In genomic region chr1:36933965-36934585, GRCm38 (mm10) we compare ENCODE assay signal across 15 mouse cellular contexts. TPM values are rescaled to one million over a fixed set of nuclear protein-coding genes. Genes with fewer than 3 reads are reported as not detected.
A peak's percentile ranks its signal among the peaks of the same experiment; 100 is the strongest.
DNase-seq lines count a peak whose midpoint lies in the region; ATAC-seq and TF ChIP-seq lines count a peak whose summit lies in the region.
"Had no signal": no experiment of that assay in that cellular context is flagged by ENCODE, and none has a peak within 500 bp of the region (broad histone marks: within the 10 kb centered on the region; RNA-seq: fewer than 3 reads in every experiment).

No protein-coding gene starts in this region.

- H3K4me2 ChIP-seq in heart, embryonic 11.5 days, result peak overlapping the region; percentile 80
- H3K4me2 ChIP-seq in stomach, embryonic 14.5 days (replicated peaks; ENCODE audit: low read depth, low read length), result no peak overlapping the region
- no peak overlapping the region for H3K4me2 ChIP-seq in stomach, postnatal 0 days (replicated peaks; ENCODE audit: low read depth)
- peak overlapping the region; percentile 82 for H3K4me2 ChIP-seq in liver, embryonic 13.5 days
- H3K4me2 ChIP-seq: hindbrain, embryonic 15.5 days; midbrain, embryonic 12.5 days had no signal

- H3K36me3 ChIP-seq in heart, embryonic 11.5 days (ENCODE audit: control insufficient read depth, insufficient read depth, low read length), result no peaks in the 10 kb centered on the region
- H3K36me3 ChIP-seq in stomach, embryonic 14.5 days (ENCODE audit: control insufficient read depth, insufficient read depth, low read length), result no peaks in the 10 kb centered on the region; the same call in 1 of the 2 replicates
- H3K36me3 ChIP-seq in stomach, postnatal 0 days (ENCODE audit: control insufficient read depth, insufficient read depth, low read length), result no peaks in the 10 kb centered on the region
- 0 out of 2 replicates have a peak, but pooled peaks cover 4% of the 10 kb centered on the region for H3K36me3 ChIP-seq in liver, embryonic 13.5 days
- H3K36me3 ChIP-seq in embryonic facial prominence, embryonic 10.5 days (replicated peaks), result no peaks in the 10 kb centered on the region
- H3K36me3 ChIP-seq: hindbrain, embryonic 15.5 days; midbrain, embryonic 12.5 days had no signal

- peaks cover 29% of the 10 kb centered on the region for H3K4me1 ChIP-seq in heart, embryonic 11.5 days (ENCODE audit: control insufficient read depth, insufficient read depth, low read length)
- peaks cover 19% of the 10 kb centered on the region for H3K4me1 ChIP-seq in stomach, embryonic 14.5 days (ENCODE audit: control insufficient read depth, insufficient read depth, low read length)
- H3K4me1 ChIP-seq in stomach, postnatal 0 days (replicated peaks; ENCODE audit: control insufficient read depth, insufficient read depth), result no peaks in the 10 kb centered on the region
- H3K4me1 ChIP-seq in liver, embryonic 13.5 days (replicated peaks), result peaks cover 84% of the 10 kb centered on the region
- peaks cover 31% of the 10 kb centered on the region for H3K4me1 ChIP-seq in embryonic facial prominence, embryonic 10.5 days

- no peak for TF ChIP-seq CTCF in stomach, postnatal 0 days (IDR thresholded peaks at IDR 0.05; ENCODE audit: low read depth)

- H3K4me3 ChIP-seq in heart, embryonic 11.5 days (ENCODE audit: low read depth, low read length), result no peak overlapping the region
- H3K4me3 ChIP-seq in stomach, embryonic 14.5 days (ENCODE audit: low read depth, low read length), result no peak overlapping the region
- H3K4me3 ChIP-seq in stomach, postnatal 0 days (ENCODE audit: low read depth, low read length), result no peak overlapping the region
- peak overlapping the region; percentile 100 for H3K4me3 ChIP-seq in liver, embryonic 13.5 days (replicated peaks)
- no peak overlapping the region for H3K4me3 ChIP-seq in embryonic facial prominence, embryonic 10.5 days
- H3K4me3 ChIP-seq: hindbrain, embryonic 15.5 days; midbrain, embryonic 12.5 days; myocyte had no signal

- no peaks in the 10 kb centered on the region for H3K27me3 ChIP-seq in heart, embryonic 11.5 days (ENCODE audit: control insufficient read depth, insufficient read depth, low read length)
- no peaks in the 10 kb centered on the region for H3K27me3 ChIP-seq in stomach, embryonic 14.5 days (ENCODE audit: control insufficient read depth, insufficient read depth, low read length)
- no peaks in the 10 kb centered on the region for H3K27me3 ChIP-seq in stomach, postnatal 0 days (ENCODE audit: control insufficient read depth, insufficient read depth, low read length)
- no peaks in the 10 kb centered on the region for H3K27me3 ChIP-seq in liver, embryonic 13.5 days
- no peaks in the 10 kb centered on the region for H3K27me3 ChIP-seq in embryonic facial prominence, embryonic 10.5 days (replicated peaks; ENCODE audit: low read depth, poor library complexity, severe bottlenecking)
- H3K27me3 ChIP-seq: hindbrain, embryonic 15.5 days; midbrain, embryonic 12.5 days had no signal

- ATAC-seq in heart, embryonic 11.5 days (replicated peaks; ENCODE audit: insufficient number of reproducible peaks, low FRiP score, low TSS enrichment), result peak; percentile 89
- ATAC-seq in stomach, embryonic 14.5 days (ENCODE audit: insufficient number of reproducible peaks, insufficient read depth, low FRiP score, low read depth), result 0 out of 2 replicates have a peak, but pooled peaks have one; percentile 29
- no peak for ATAC-seq in stomach, postnatal 0 days (ENCODE audit: low FRiP score, low TSS enrichment)
- ATAC-seq in liver, embryonic 13.5 days (ENCODE audit: low read depth), result peak; percentile 96
- ATAC-seq in cerebellum, adult (ENCODE audit: insufficient number of reproducible peaks, low FRiP score, low TSS enrichment), result no peak

- 47% methylated on average over 8 of the region's 8 CpGs for WGBS in heart, embryonic 11.5 days (ENCODE audit: insufficient replicate concordance)
- WGBS in stomach, embryonic 14.5 days, result 71% methylated on average over 8 of the region's 8 CpGs
- 63% methylated on average over 8 of the region's 8 CpGs for WGBS in stomach, postnatal 0 days
- 31% methylated on average over 8 of the region's 8 CpGs for WGBS in liver, embryonic 13.5 days (ENCODE audit: insufficient replicate concordance)
- 85% methylated on average over 8 of the region's 8 CpGs for WGBS in embryonic facial prominence, embryonic 10.5 days

- no peaks in the 10 kb centered on the region for H3K9me3 ChIP-seq in heart, embryonic 11.5 days (replicated peaks; ENCODE audit: control insufficient read depth, low read length)
- H3K9me3 ChIP-seq in stomach, embryonic 14.5 days (ENCODE audit: control insufficient read depth, low read depth, low read length), result no peaks in the 10 kb centered on the region
- no peaks in the 10 kb centered on the region for H3K9me3 ChIP-seq in stomach, postnatal 0 days (ENCODE audit: control insufficient read depth, low read length)
- no peaks in the 10 kb centered on the region for H3K9me3 ChIP-seq in liver, embryonic 13.5 days (replicated peaks)
- no peaks in the 10 kb centered on the region for H3K9me3 ChIP-seq in embryonic facial prominence, embryonic 10.5 days
- H3K9me3 ChIP-seq: hindbrain, embryonic 15.5 days; midbrain, embryonic 12.5 days had no signal

- no peak for TF ChIP-seq EP300 in stomach, postnatal 0 days (optimal IDR thresholded peaks at IDR 0.05)

- no peak overlapping the region for H3K9ac ChIP-seq in heart, embryonic 11.5 days (ENCODE audit: low read depth, low read length)
- no peak overlapping the region for H3K9ac ChIP-seq in stomach, embryonic 14.5 days (replicated peaks; ENCODE audit: low read depth, low read length)
- H3K9ac ChIP-seq in stomach, postnatal 0 days (ENCODE audit: low read length), result no peak overlapping the region
- peak overlapping the region; percentile 100 for H3K9ac ChIP-seq in liver, embryonic 13.5 days
- H3K9ac ChIP-seq: hindbrain, embryonic 15.5 days; midbrain, embryonic 12.5 days had no signal

- no peak overlapping the region for H3K27ac ChIP-seq in heart, embryonic 11.5 days (ENCODE audit: low read depth, low read length)
- H3K27ac ChIP-seq in stomach, embryonic 14.5 days (ENCODE audit: low read length), result no peak overlapping the region
- H3K27ac ChIP-seq in stomach, postnatal 0 days (replicated peaks), result no peak overlapping the region
- H3K27ac ChIP-seq in liver, embryonic 13.5 days, result peak overlapping the region; percentile 89
- no peak overlapping the region for H3K27ac ChIP-seq in embryonic facial prominence, embryonic 10.5 days (replicated peaks)
- H3K27ac ChIP-seq: hindbrain, embryonic 15.5 days; midbrain, embryonic 12.5 days had no signal

- no peak for DNase-seq in heart, adult 11 months
- no peak for DNase-seq in stomach, postnatal 0 days (ENCODE audit: low spot score)
- DNase-seq in liver, embryonic 13.5 days, result peak; percentile 81
- no peak for DNase-seq in ovary, adult 18-20 months (ENCODE audit: low spot score)
- no peak for DNase-seq in embryonic facial prominence, embryonic 10.5 days (ENCODE audit: low spot score)
- DNase-seq: adrenal gland, postnatal 36 days; cerebellum, adult 8-10 months; kidney, postnatal 4 days; thymus, postnatal 25 days had no signal

RNA-seq across cellular contexts. Expression of gene Tmem131, which starts 9.4 kb away (rescaled TPM):
- polyA plus RNA-seq in heart, embryonic 11.5 days (2014; fragmentation: Nextera tagmentation; extraction: Ambion mirVana), result 10.6 and 11.4 TPM in 2 replicates
- polyA plus RNA-seq in stomach, embryonic 14.5 days (2014; fragmentation: Nextera tagmentation; extraction: Ambion mirVana), result 28.2 and 31.3 TPM in 2 replicates
- 6.1 and 6.8 TPM in 2 replicates for polyA plus RNA-seq in stomach, postnatal 0 days (2015; fragmentation: Nextera tagmentation; extraction: Ambion mirVana)
- polyA plus RNA-seq in liver, embryonic 13.5 days (2015; fragmentation: Nextera tagmentation; extraction: Ambion mirVana), result 6.5 and 8.7 TPM in 2 replicates
- polyA plus RNA-seq in embryonic facial prominence, embryonic 10.5 days (2016; fragmentation: Nextera tagmentation; extraction: Ambion mirVana), result 14.0 and 14.4 TPM in 2 replicates

Comparison
In these comparisons a context has a peak if more than half of its experiments do, and no peak if none do; other contexts are left out.
1. ATAC-seq: peak in heart, embryonic 11.5 days (single experiment), stomach, embryonic 14.5 days (single experiment) and liver, embryonic 13.5 days (single experiment); none in stomach, postnatal 0 days (single experiment) and cerebellum, adult (single experiment).
2. H3K4me2 ChIP-seq: peak in heart, embryonic 11.5 days (single experiment) and liver, embryonic 13.5 days (single experiment); none in stomach, embryonic 14.5 days (single experiment) and stomach, postnatal 0 days (single experiment).